Mouse (Mus musculus) kidney, postnatal 0 days (tissue): ENCODE results near the gene Skida1. TPM values are rescaled to one million over a fixed set of nuclear protein-coding genes. Genes with fewer than 3 reads are reported as not detected.
A peak's percentile ranks its signal among the peaks of the same experiment; 100 is the strongest.

ENCODE experiments used
- ATAC-seq: fragments of 200-750 bp; cut with Nextera tagmentation; replicated peaks from 2 replicates; pipeline ENCODE4 v1.8.0; 2017; ENCODE audit warnings: low read depth, moderate number of reproducible peaks, moderate TSS enrichment, moderate library complexity; ENCODE audit not compliant: low FRiP score
- DNase-seq: peaks from one replicate; pipeline ENCODE4 v3.0.0-alpha.2; 2016; ENCODE audit warnings: low spot score
- H3K27ac ChIP-seq: fragments of 300-500 bp; sonication (generic); 2 replicates; pipeline ENCODE4 v1.5.1; 2014; ENCODE audit warnings: mild to moderate bottlenecking
- H3K27me3 ChIP-seq: fragments of 300-500 bp; sonication (generic); 2 replicates; pipeline ENCODE4 v1.6.1; 2014; ENCODE audit warnings: low read length, mixed read lengths; ENCODE audit not compliant: insufficient read depth
- H3K36me3 ChIP-seq: fragments of 300-500 bp; sonication (generic); 2 replicates; pipeline ENCODE4 v1.6.1; 2014; ENCODE audit warnings: low read length, mixed read lengths; ENCODE audit not compliant: insufficient read depth
- H3K4me1 ChIP-seq: fragments of 300-500 bp; sonication (generic); replicated peaks from 2 replicates; pipeline ENCODE4 v1.6.1; 2014; ENCODE audit warnings: antibody characterized with exemption, low read length, mixed read lengths; ENCODE audit not compliant: insufficient read depth
- H3K4me2 ChIP-seq: fragments of 300-500 bp; sonication (generic); 2 replicates; pipeline ENCODE4 v1.6.1; 2014; ENCODE audit warnings: mild to moderate bottlenecking, low read length, moderate library complexity, mixed read lengths
- H3K4me3 ChIP-seq: fragments of 300-500 bp; sonication (generic); replicated peaks from 2 replicates; pipeline ENCODE4 v1.5.1; 2014; ENCODE audit warnings: low read depth, low read length
- H3K9ac ChIP-seq: fragments of 300-500 bp; sonication (generic); 2 replicates; pipeline ENCODE4 v1.6.1; 2014; ENCODE audit warnings: low read depth, low read length
- H3K9me3 ChIP-seq: fragments of 300-500 bp; sonication (generic); replicated peaks from 2 replicates; pipeline ENCODE4 v1.6.1; 2016; ENCODE audit warnings: low read length, inconsistent platforms, mixed read lengths
- CTCF ChIP-seq: IDR thresholded peaks from 2 replicates; pipeline ENCODE4 v1.5.1; 2016; ENCODE audit warnings: antibody characterized with exemption, low read depth, mild to moderate bottlenecking, moderate library complexity
- WGBS: fragments of 180-500 bp; shearing (Covaris S2); extraction: QIAGEN DNeasy Blood & Tissue Kit; methylation state at CpG from one replicate; pipeline ENCODE4 v1.1.7; 2014; 5-methylcytosine and 5-hydroxymethylcytosine counted together
- polyA plus RNA-seq: library from polyadenylated mRNA; unstranded; fragments of >200 nt; fragmentation: Nextera tagmentation; extraction: Ambion mirVana; gene quantifications from 2 replicates; pipeline ENCODE4 v1.2.1, GENCODE M21; 2015

Gene Skida1
- polyA plus RNA-seq, 1 experiment from 2014 or later = 7.8 TPM

DNA sequence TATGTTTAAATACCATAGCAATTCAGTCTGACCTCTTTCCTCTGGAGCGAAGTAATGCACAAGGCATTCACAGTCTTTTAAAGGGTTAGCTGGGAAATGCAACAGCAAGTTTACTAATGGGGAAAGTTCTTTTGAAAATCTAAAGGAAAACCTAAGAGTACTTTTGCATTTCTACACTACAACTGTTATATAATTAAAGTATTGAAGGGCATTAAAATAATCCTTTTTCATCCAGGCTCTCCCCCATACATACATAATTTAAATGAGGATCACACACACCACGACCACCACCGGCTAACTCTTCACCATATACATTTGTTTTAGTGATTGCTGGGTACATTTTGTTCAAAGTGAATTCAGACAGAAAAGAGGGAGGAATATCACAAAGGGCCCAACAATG, 3.7 kb upstream of the Skida1 start:
- no peak for ATAC-seq
- no peak for TF ChIP-seq CTCF
- Histone ChIP-seq H3K4me2 (no peak overlapping the region), H3K4me1 (peaks cover 15% of the 10 kb centered on the region; the same call in 1 of the 2 replicates), H3K9ac (no peak overlapping the region), H3K36me3 (no peaks in the 10 kb centered on the region), H3K27me3 (no peaks in the 10 kb centered on the region), H3K4me3 (no peak overlapping the region), H3K9me3 (no peaks in the 10 kb centered on the region), H3K27ac (no peak overlapping the region)
- no peak for DNase-seq
- 77% methylated on average over 3 of the region's 3 CpGs for WGBS

DNA sequence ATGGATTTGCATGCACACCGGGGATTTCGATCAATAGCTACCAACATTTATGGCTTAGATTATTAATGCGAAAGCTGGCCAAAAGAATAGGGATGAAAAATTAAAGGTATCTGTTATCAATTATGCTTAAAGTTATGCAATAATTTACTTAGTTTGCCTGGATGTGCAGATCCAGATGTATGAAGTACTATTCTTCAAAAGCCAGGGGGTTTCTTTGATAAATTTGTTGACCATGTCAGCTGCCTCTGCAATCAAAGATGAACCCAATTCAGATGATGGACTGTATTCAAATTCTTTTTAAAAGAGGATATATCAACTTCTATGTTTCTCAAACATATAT, 3.0 kb upstream of the Skida1 start:
- H3K36me3 ChIP-seq = no peaks in the 10 kb centered on the region
- H3K4me2 ChIP-seq = no peak overlapping the region
- no peak overlapping the region for H3K9ac ChIP-seq
- no peaks in the 10 kb centered on the region for H3K27me3 ChIP-seq
- WGBS = 91% methylated on average over 3 of the region's 3 CpGs
- H3K4me3 ChIP-seq = no peak overlapping the region
- H3K4me1 ChIP-seq = peaks cover 15% of the 10 kb centered on the region; the same call in 1 of the 2 replicates
- no peak for TF ChIP-seq CTCF
- no peak for DNase-seq
- no peak for ATAC-seq
- no peaks in the 10 kb centered on the region for H3K9me3 ChIP-seq
- H3K27ac ChIP-seq = no peak overlapping the region

DNA sequence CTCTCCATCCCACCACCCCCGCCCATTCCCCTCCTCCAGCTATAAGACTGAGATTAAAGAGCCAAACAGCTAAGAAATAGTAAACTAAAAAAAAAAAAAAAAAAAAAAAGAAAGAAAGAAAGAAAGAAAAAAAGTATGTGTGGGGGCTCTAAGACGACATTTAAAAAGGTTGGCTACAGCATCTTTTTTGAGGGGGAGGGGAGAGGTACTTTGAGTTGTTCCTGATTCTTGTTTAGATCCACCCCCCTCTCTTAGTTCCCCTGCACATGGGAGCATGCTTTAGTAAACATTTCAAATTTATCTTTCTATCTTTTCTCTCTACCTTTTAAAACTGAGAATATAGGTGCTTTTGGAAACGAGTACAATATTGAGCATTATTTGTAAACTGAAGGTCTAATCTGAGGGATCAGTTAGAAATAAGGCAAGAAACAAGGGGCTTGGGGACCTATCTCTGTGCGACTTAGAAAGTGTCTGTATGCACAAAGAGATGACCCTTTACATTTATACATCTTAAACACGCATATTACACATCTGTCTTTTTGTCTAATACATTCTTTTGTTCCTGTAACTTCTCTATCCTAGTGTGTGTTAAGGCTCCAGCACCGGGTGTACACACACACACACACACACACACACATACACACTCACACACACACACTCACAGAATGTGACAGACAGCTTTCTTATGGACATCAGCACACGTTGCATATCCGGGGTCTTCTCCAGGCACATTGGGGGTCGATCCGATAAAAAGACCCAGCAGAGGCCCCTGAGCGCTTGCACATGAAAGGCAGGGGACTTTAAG, 2.4 kb upstream of the Skida1 start:
- Histone ChIP-seq H3K27ac (peak overlapping the region; percentile 51; the same call in 1 of the 2 replicates), H3K27me3 (no peaks in the 10 kb centered on the region), H3K4me1 (peaks cover 15% of the 10 kb centered on the region; the same call in 1 of the 2 replicates), H3K36me3 (no peaks in the 10 kb centered on the region), H3K4me3 (0 out of 2 replicates have a peak overlapping the region, but pooled peaks have one; percentile 4), H3K9ac (no peak overlapping the region), H3K9me3 (no peaks in the 10 kb centered on the region), H3K4me2 (peak overlapping the region; percentile 88)
- DNase-seq = no peak
- TF ChIP-seq CTCF = no peak
- 59% methylated on average over 11 of the region's 11 CpGs for WGBS
- ATAC-seq = no peak

DNA sequence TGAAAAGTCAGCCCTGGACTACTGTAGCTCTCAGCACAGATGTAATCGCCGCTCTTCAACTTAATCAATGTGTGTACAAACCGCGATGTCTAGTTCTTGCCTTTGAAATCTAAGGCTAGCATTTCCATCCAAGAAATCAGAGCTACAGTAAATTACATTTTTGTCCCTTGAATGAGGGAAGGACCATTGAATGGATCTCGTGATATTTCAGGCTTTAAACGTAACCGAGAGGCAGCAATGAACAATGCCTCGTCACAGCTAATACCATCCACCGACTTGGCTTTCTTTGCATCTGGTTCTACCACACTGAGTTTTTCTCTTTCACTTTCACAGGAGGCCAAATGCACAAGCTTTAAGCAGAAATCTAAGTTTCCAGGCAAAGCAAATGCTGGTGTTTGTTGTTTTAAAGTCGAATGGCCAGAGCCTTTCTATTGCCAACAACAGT, 1.7 kb upstream of the Skida1 start:
- no peaks in the 10 kb centered on the region for H3K9me3 ChIP-seq
- DNase-seq (peak; percentile 65), ATAC-seq (no peak)
- H3K9ac ChIP-seq = peak overlapping the region; percentile 0; the same call in 1 of the 2 replicates
- no peaks in the 10 kb centered on the region for H3K36me3 ChIP-seq
- no peaks in the 10 kb centered on the region for H3K27me3 ChIP-seq
- no peak for TF ChIP-seq CTCF
- H3K4me1 ChIP-seq = peaks cover 15% of the 10 kb centered on the region; the same call in 1 of the 2 replicates
- peak overlapping the region; percentile 51; the same call in 1 of the 2 replicates for H3K27ac ChIP-seq
- 15% methylated on average over 10 of the region's 10 CpGs for WGBS
- H3K4me2 ChIP-seq = peak overlapping the region; percentile 88
- peak overlapping the region; percentile 4; the same call in 1 of the 2 replicates for H3K4me3 ChIP-seq

DNA sequence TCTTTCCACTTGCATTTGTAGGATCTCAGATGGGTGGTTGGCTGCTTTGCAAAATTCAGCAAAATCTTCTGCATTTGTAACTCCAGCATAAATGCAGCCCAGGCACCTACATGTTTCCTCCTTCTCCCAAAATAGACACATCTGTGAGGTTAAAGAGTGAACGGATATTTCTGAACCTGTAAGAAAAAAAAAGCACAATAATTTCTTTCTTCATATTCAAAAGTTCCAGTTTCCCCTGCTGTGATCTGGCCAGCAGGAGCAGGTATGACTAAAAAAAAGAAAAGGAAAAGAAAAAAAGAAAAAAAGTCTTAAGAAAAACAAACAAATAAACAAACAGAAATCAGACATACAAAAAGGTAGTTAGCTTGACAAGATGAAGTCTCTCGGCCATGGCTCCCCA, 1.2 kb upstream of the Skida1 start:
- no peak for TF ChIP-seq CTCF
- no peak for ATAC-seq
- Histone ChIP-seq H3K27me3 (no peaks in the 10 kb centered on the region), H3K36me3 (no peaks in the 10 kb centered on the region), H3K9me3 (no peaks in the 10 kb centered on the region), H3K4me2 (peak overlapping the region; percentile 88), H3K9ac (no peak overlapping the region), H3K27ac (peak overlapping the region; percentile 99; the same call in 1 of the 2 replicates), H3K4me1 (peaks cover 15% of the 10 kb centered on the region; the same call in 1 of the 2 replicates), H3K4me3 (peak overlapping the region; percentile 4; the same call in 1 of the 2 replicates)
- DNase-seq = no peak
- WGBS = 20% methylated on average over 2 of the region's 2 CpGs

DNA sequence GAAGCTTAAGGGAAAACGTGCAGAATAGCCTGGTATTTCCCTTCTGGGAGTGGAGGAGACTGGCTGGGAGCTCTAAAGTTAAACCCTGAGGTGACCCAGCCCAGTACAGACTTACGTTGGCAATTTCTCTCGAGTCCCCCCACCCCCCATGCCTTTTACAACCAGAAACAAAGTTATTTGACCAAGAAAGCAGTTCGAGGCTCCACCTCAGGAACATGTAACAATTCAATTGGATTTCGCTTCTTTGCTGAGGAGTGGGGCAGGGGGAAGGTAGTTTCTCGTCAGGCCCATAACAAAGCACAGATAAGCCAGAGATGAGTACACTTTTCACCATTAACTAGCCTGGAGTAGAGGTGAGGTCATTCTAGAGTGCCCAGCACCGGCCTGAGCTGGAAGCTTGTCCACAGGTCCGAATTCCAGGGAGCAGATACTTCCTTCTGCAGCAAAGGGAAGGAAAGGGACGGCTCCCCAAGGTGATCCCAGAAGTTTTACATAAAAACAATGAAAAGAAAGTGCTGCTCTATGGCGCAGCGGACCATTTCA, 499 bp upstream of the Skida1 start:
- Histone ChIP-seq H3K27ac (peak overlapping the region; percentile 99), H3K4me2 (peak overlapping the region; percentile 88), H3K4me3 (peak overlapping the region; percentile 95), H3K27me3 (no peaks in the 10 kb centered on the region), H3K4me1 (peaks cover 15% of the 10 kb centered on the region; the same call in 1 of the 2 replicates), H3K9me3 (no peaks in the 10 kb centered on the region), H3K9ac (peak overlapping the region; percentile 28; the same call in 1 of the 2 replicates), H3K36me3 (no peaks in the 10 kb centered on the region)
- WGBS = 13% methylated on average over 11 of the region's 11 CpGs
- TF ChIP-seq CTCF = no peak
- peak; percentile 65 for ATAC-seq
- DNase-seq = no peak
